Mouse (Mus musculus) stomach, postnatal 0 days (tissue): ENCODE measurements around the gene Hist1h1d. TPM values are rescaled to one million over a fixed set of nuclear protein-coding genes. Genes with fewer than 3 reads are reported as not detected.
"Not testable (repeated sequence)": the region's sequence is repeated elsewhere in the genome, so short reads cannot be mapped to it uniquely, and the experiment has no call there.

Source experiments
- ATAC-seq: fragments of 200-750 bp; cut with Nextera tagmentation; 2 replicates; pipeline ENCODE4 v1.8.0; 2017; ENCODE audit not compliant: low FRiP score, low TSS enrichment
- DNase-seq: peaks from one replicate; pipeline ENCODE4 v3.0.0-alpha.2; 2016; ENCODE audit warnings: low spot score
- H3K27ac ChIP-seq: fragments of 300-500 bp; sonication (generic); replicated peaks from 2 replicates; pipeline ENCODE4 v1.5.1; 2014; ENCODE audit warnings: mild to moderate bottlenecking, control low read depth
- H3K27me3 ChIP-seq: fragments of 300-500 bp; sonication (generic); 2 replicates; pipeline ENCODE4 v1.6.1; 2014; ENCODE audit warnings: low read length; ENCODE audit not compliant: control insufficient read depth, insufficient read depth
- H3K36me3 ChIP-seq: fragments of 300-500 bp; sonication (generic); 2 replicates; pipeline ENCODE4 v1.6.1; 2014; ENCODE audit warnings: low read length, mixed read lengths; ENCODE audit not compliant: control insufficient read depth, insufficient read depth
- H3K4me1 ChIP-seq: fragments of 300-500 bp; sonication (generic); replicated peaks from 2 replicates; pipeline ENCODE4 v1.6.1; 2014; ENCODE audit warnings: antibody characterized with exemption; ENCODE audit not compliant: control insufficient read depth, insufficient read depth
- H3K4me2 ChIP-seq: fragments of 300-500 bp; sonication (generic); replicated peaks from 2 replicates; pipeline ENCODE4 v1.6.1; 2014; ENCODE audit warnings: low read depth, mild to moderate bottlenecking, control low read depth, moderate library complexity
- H3K4me3 ChIP-seq: fragments of 300-500 bp; sonication (generic); 2 replicates; pipeline ENCODE4 v1.5.1; 2014; ENCODE audit warnings: low read depth, low read length, control low read depth
- H3K9ac ChIP-seq: fragments of 300-500 bp; sonication (generic); 2 replicates; pipeline ENCODE4 v1.6.1; 2014; ENCODE audit warnings: mild to moderate bottlenecking, low read length, control low read depth, mixed read lengths
- H3K9me3 ChIP-seq: fragments of 300-500 bp; sonication (generic); 2 replicates; pipeline ENCODE4 v1.6.1; 2016; ENCODE audit warnings: low read length; ENCODE audit not compliant: control insufficient read depth
- CTCF ChIP-seq: IDR thresholded peaks from 2 replicates; pipeline ENCODE4 v1.5.1; 2016; ENCODE audit warnings: antibody characterized with exemption, low read depth, mild to moderate bottlenecking, moderate library complexity
- EP300 ChIP-seq: optimal IDR thresholded peaks from 2 replicates; pipeline ENCODE3; 2016; ENCODE audit warnings: antibody characterized with exemption
- WGBS: fragments of 180-500 bp; shearing (Covaris S2); extraction: QIAGEN DNeasy Blood & Tissue Kit; methylation state at CpG from one replicate; pipeline ENCODE4 v1.1.7; 2014; 5-methylcytosine and 5-hydroxymethylcytosine counted together
- polyA plus RNA-seq: library from polyadenylated mRNA; unstranded; fragments of >200 nt; fragmentation: Nextera tagmentation; extraction: Ambion mirVana; gene quantifications from 2 replicates; pipeline ENCODE4 v1.2.1, GENCODE M21; 2015

The Hist1h1d gene
- polyA plus RNA-seq, 1 experiment from 2014 or later = 0.34 TPM

DNA sequence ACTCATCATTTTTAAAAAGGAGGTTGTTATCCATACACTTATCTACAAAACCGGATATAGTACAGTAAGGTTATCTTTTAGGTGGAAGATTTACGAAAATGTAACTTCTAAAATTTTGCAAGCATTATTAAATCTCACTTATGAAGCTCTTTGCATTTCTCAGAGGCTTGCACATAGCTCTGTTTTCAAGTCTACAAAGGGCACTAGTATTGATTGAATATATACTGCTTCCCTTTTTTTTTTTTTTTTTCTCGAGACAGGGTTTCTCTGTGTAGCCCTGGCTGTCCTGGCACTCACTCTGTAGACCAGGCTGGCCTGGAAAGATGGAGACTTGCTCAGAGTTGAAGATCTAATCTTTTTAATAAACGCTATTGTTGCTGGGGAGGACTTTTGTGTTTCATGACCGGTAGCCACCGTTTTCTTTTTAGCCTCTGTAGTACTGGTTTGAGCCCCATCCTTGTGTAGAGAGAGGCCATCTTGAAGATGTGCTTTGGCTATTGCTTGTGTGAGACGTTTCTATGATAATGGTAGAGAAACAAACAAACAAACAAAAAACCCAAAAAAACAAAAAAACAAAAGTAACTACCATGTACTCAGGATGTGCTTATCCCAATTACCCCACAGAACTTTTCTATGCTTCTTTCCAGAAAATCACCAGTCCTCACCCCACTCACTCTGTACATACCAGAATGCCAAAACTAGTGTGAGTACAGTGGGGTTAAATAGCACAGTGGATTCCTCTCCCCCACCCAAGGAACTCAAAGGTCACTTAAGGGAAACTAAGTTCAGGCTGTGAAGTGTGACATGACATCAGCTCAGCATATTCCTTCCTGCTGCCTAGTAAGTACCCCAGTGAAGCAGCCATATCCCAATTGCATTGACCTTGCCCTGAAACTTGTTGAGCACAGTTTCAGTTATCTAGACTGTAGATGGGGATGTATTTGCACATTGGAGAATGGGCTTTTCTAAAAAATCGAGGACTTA is 839 bp upstream of the Hist1h1d start:
- DNase-seq = no peak
- no peak for TF ChIP-seq EP300
- TF ChIP-seq CTCF = no peak
- H3K36me3 ChIP-seq = no peaks in the 10 kb centered on the region
- H3K27ac ChIP-seq = peak overlapping the region; percentile 85
- ATAC-seq = no peak
- H3K9ac ChIP-seq = peak overlapping the region; percentile 52; the same call in 1 of the 2 replicates
- H3K4me3 ChIP-seq = peak overlapping the region; percentile 43
- H3K4me1 ChIP-seq = no peaks in the 10 kb centered on the region
- no peaks in the 10 kb centered on the region for H3K9me3 ChIP-seq
- 41% methylated on average over 8 of the region's 8 CpGs for whole genome bisulfite sequencing
- peak overlapping the region; percentile 57 for H3K4me2 ChIP-seq
- H3K27me3 ChIP-seq = no peaks in the 10 kb centered on the region

DNA sequence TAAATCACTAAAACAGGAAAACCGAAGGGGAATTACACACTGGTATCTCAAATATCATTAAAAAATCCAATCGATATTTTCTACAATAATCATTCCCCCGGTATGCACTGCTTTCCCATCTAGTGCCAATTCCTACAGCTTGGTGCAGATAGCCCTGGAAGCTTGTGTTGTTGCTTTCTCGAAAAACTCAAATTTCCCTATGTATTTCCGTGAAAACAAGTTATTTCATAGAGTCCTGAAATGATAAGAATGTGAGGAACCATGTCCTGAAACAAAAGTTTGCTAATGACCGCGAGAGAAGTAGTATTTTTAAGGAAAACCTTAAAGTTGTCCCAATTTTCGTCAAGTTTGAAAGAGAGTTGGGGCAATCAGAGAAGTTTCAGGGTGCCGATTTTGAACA is 1.3 kb downstream of the Hist1h1d start:
- Histone ChIP-seq H3K27me3 (no peaks in the 10 kb centered on the region), H3K4me1 (no peaks in the 10 kb centered on the region), H3K36me3 (no peaks in the 10 kb centered on the region), H3K4me2 (peak overlapping the region; percentile 85), H3K9me3 (no peaks in the 10 kb centered on the region), H3K27ac (peak overlapping the region; percentile 96), H3K9ac (peak overlapping the region; percentile 89), H3K4me3 (peak overlapping the region; percentile 66)
- ATAC-seq = no peak
- DNase-seq = no peak
- TF ChIP-seq EP300 = no peak
- TF ChIP-seq CTCF = no peak
- WGBS = 16% methylated on average over 9 of the region's 9 CpGs

DNA sequence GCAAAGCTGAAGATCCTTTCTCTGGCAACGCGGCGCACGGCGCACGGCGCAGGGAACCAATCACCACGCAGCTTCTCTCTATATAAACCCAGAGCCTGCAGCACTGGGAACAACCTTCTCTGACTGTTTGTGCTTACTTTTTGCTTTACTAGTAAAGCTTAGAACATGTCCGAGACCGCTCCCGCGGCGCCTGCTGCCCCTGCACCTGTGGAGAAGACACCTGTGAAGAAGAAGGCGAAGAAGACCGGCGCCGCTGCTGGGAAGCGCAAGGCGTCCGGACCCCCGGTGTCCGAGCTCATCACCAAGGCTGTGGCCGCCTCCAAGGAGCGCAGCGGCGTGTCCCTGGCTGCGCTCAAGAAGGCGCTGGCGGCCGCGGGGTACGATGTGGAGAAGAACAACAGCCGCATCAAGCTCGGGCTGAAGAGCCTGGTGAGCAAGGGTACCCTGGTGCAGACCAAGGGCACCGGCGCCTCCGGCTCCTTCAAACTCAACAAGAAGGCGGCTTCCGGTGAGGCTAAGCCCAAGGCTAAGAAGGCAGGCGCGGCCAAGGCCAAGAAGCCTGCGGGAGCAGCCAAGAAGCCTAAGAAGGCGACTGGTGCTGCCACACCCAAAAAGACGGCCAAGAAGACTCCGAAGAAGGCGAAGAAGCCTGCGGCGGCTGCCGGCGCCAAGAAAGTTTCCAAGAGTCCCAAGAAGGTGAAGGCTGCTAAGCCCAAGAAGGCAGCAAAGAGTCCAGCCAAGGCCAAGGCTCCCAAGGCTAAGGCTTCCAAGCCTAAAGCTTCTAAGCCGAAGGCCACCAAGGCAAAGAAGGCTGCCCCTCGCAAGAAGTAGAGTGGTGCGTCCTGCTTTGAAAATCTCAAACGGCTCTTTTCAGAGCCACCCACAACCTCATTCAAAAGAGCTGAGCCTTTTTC is 2.1 kb downstream of the Hist1h1d start:
- H3K4me3 ChIP-seq = peak overlapping the region; percentile 66
- H3K27me3 ChIP-seq = no peaks in the 10 kb centered on the region
- ATAC-seq (peak; percentile 90), DNase-seq (peak; percentile 86)
- peak overlapping the region; percentile 96 for H3K27ac ChIP-seq
- H3K9ac ChIP-seq = peak overlapping the region; percentile 89
- no peaks in the 10 kb centered on the region for H3K36me3 ChIP-seq
- whole genome bisulfite sequencing = under 1% methylated on average over 50 of the region's 54 CpGs
- TF ChIP-seq EP300 = peak; percentile 56
- TF ChIP-seq CTCF = no peak
- H3K4me1 ChIP-seq = no peaks in the 10 kb centered on the region
- H3K4me2 ChIP-seq = peak overlapping the region; percentile 85
- H3K9me3 ChIP-seq = no peaks in the 10 kb centered on the region

DNA sequence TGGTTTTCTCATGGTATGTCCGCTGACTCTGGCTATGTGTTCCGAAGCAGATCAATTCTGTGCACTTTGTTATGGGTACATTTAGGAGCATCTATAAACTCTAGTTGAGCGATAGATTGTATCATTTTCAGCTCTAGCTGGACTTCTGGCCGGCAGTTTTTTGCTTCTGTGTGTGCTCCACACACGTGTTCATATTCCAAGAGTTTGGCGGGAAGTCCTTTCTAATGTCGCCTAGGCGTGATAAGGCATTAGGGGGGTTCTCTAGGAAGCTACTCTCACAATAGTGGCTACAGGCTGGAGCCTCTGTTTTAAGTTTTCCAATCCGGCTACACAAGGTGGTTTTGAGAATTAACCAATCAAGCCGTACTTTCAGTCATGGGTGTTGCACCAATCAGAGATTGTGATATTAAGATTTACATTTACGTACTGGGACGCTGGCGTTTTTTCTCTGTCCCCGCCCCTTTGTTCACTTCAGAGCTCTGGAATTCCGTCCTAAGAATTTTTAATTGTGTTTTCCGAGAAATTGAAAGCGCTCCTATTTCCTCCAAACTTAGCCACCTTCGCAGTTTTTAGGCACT is 2.9 kb downstream of the Hist1h1d start:
- peak overlapping the region; percentile 96 for H3K27ac ChIP-seq
- H3K9ac ChIP-seq = peak overlapping the region; percentile 89
- peak overlapping the region; percentile 66 for H3K4me3 ChIP-seq
- no peaks in the 10 kb centered on the region for H3K9me3 ChIP-seq
- H3K36me3 ChIP-seq = no peaks in the 10 kb centered on the region
- H3K27me3 ChIP-seq = no peaks in the 10 kb centered on the region
- under 1% methylated on average over 18 of the region's 18 CpGs for WGBS
- H3K4me2 ChIP-seq = peak overlapping the region; percentile 85
- peak; percentile 73 for DNase-seq
- ATAC-seq = peak; percentile 76
- TF ChIP-seq EP300 = peak; percentile 82
- TF ChIP-seq CTCF = no peak
- H3K4me1 ChIP-seq = no peaks in the 10 kb centered on the region

DNA sequence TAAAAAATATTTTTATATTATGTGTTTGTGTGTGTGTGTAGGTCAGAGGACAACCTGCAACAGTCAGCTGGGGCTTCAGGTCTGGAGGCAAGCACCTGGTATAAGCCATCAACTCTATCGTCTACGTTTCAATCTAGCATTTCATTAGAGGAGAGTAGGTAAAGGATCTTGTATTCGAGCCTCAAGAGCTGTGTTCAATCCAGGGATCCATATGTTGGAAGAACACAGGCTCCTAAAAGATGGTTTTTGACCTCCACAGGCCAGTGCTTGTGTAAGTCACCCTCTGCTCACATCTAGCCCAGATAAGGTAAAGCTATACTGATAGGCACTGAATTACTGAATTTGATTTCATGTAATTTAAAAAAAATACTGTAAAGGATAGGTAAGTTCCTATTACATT is 3.8 kb downstream of the Hist1h1d start:
- Histone ChIP-seq H3K36me3 (no peaks in the 10 kb centered on the region), H3K27ac (no peak overlapping the region; the same call in 1 of the 2 replicates), H3K4me2 (no peak overlapping the region), H3K4me3 (no peak overlapping the region), H3K4me1 (no peaks in the 10 kb centered on the region), H3K9me3 (no peaks in the 10 kb centered on the region), H3K27me3 (no peaks in the 10 kb centered on the region), H3K9ac (no peak overlapping the region)
- DNase-seq = no peak
- ATAC-seq = no peak
- TF ChIP-seq CTCF (no peak), EP300 (no peak)
- WGBS = 63% methylated on average over 3 of the region's 3 CpGs

DNA sequence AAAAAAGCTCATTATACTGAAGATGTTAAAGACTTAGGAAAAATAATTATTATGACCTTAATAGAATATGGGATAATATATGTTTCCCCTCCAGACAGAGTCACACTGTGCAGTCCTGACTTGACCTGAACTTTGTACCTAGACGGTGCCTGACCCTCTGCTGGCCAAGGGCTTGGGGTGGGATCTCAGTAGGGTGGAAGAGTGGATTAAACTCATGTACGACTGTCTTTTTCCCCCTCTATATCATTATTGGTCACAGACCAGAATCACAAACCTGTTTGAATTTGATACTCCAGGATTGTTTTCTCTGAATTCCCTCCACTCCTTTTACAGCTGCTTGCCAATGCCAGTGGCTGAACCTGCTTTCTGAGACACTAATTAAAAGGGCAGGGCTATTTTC is 7.6 kb downstream of the Hist1h1d start:
- ATAC-seq, H3K4me3 ChIP-seq, H3K4me2 ChIP-seq, H3K27ac ChIP-seq, H3K9me3 ChIP-seq, DNase-seq, H3K27me3 ChIP-seq, H3K9ac ChIP-seq, H3K36me3 ChIP-seq, H3K4me1 ChIP-seq: not testable (repeated sequence)
- 18% methylated on average over 2 of the region's 2 CpGs for WGBS

DNA sequence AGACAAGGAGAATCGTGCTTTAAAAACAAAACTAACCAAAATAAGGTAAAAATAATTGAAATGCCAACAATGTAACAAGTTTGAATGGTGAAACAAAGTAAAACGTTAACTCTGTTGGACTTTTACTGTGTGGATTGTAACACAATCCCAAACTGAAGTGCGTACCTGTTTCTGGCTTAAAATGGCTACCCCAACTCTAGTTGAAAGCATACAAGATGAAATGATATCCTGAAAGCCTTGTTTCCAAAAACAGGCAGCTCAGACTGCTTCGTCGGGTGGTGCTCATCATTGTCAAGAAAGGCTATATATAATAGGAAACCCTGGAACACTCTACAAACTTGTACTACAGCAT is 8.4 kb downstream of the Hist1h1d start:
- Histone ChIP-seq H3K4me3 (peak overlapping the region; percentile 42), H3K4me2 (peak overlapping the region; percentile 51), H3K27ac (0 out of 2 replicates have a peak overlapping the region, but pooled peaks have one; percentile 97)
- 0% methylated on average over 2 of the region's 5 CpGs for WGBS
- ATAC-seq, H3K9ac ChIP-seq, H3K36me3 ChIP-seq, DNase-seq, H3K27me3 ChIP-seq, H3K9me3 ChIP-seq, H3K4me1 ChIP-seq: not testable (repeated sequence)
